Mouse (Mus musculus) heart, embryonic 13.5 days (tissue): ENCODE results near the gene Pknox2. TPM values are rescaled to one million over a fixed set of nuclear protein-coding genes. Genes with fewer than 3 reads are reported as not detected.
A peak's percentile ranks its signal among the peaks of the same experiment; 100 is the strongest.

Source experiments
- ATAC-seq: fragments of 200-750 bp; cut with Nextera tagmentation; 2 replicates; pipeline ENCODE4 v1.8.0; 2017; ENCODE audit warnings: moderate TSS enrichment; ENCODE audit not compliant: insufficient number of reproducible peaks, low FRiP score, low TSS enrichment; ENCODE audit errors: extremely low read depth
- H3K27ac ChIP-seq: fragments of 300-500 bp; sonication (generic); replicated peaks from 2 replicates; pipeline ENCODE4 v1.5.1; 2015; ENCODE audit warnings: moderate library complexity, mild to moderate bottlenecking, inconsistent platforms
- H3K27me3 ChIP-seq: fragments of 300-500 bp; sonication (generic); replicated peaks from 2 replicates; pipeline ENCODE4 v1.6.1; 2015; ENCODE audit warnings: mild to moderate bottlenecking, inconsistent platforms
- H3K36me3 ChIP-seq: fragments of 300-500 bp; sonication (generic); 2 replicates; pipeline ENCODE4 v1.6.1; 2015; ENCODE audit warnings: mild to moderate bottlenecking, inconsistent platforms
- H3K4me1 ChIP-seq: fragments of 300-500 bp; sonication (generic); 2 replicates; pipeline ENCODE4 v1.6.1; 2015; ENCODE audit warnings: inconsistent platforms
- H3K4me2 ChIP-seq: fragments of 300-500 bp; sonication (generic); 2 replicates; pipeline ENCODE4 v1.6.1; 2015; ENCODE audit warnings: inconsistent platforms, mild to moderate bottlenecking, moderate library complexity
- H3K4me3 ChIP-seq: fragments of 300-500 bp; sonication (generic); 2 replicates; pipeline ENCODE4 v1.5.1; 2015; ENCODE audit warnings: moderate library complexity, mild to moderate bottlenecking, inconsistent platforms
- H3K9ac ChIP-seq: fragments of 300-500 bp; sonication (generic); 2 replicates; pipeline ENCODE4 v1.6.1; 2015; ENCODE audit warnings: inconsistent platforms, mild to moderate bottlenecking, moderate library complexity
- H3K9me3 ChIP-seq: fragments of 300-500 bp; sonication (generic); 2 replicates; pipeline ENCODE4 v1.6.1; 2016; ENCODE audit warnings: inconsistent platforms
- WGBS: fragments of 180-500 bp; shearing (Covaris S2); methylation state at CpG from one replicate; pipeline ENCODE4 v1.1.7; 2015; ENCODE audit warnings: mixed read lengths; 5-methylcytosine and 5-hydroxymethylcytosine counted together
- polyA plus RNA-seq: library from polyadenylated mRNA; unstranded; fragments of >200 nt; fragmentation: Nextera tagmentation; extraction: Ambion mirVana; gene quantifications from 2 replicates; pipeline ENCODE4 v1.2.1, GENCODE M21; 2015

Gene Pknox2
- 4.9 and 5.7 TPM in 2 replicates for polyA plus RNA-seq

DNA sequence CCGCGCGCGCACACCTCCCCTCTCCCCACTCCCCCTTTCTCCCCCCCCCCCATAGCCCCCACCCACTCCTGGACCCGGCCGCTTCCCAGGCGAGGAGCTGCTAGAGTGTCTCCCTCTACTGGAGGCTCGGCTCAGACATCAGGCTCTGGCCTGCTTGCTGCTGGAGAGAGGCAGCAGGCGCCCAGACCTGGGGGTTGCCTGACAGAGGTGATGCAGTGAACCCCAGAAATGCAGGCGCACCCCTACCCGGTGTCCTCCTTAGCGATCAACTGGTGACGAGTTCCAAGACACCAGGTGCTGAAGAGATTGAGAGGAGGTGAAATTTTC, at the start of gene Pknox2:
TSS of gene Pknox2 (minus strand) at position 49 of the 327 bp plus-strand sequence.
- peaks cover 28% of the 10 kb centered on the region for H3K4me1 ChIP-seq
- ATAC-seq = peak; percentile 72
- no peaks in the 10 kb centered on the region for H3K9me3 ChIP-seq
- H3K36me3 ChIP-seq = no peaks in the 10 kb centered on the region
- peak within 1 kb of the TSS; percentile 81 for H3K4me3 ChIP-seq
- peaks cover 17% of the 10 kb centered on the region; the same call in 1 of the 2 replicates for H3K27me3 ChIP-seq
- WGBS = 1% methylated on average over 12 of the region's 13 CpGs
- peak within 1 kb of the TSS; percentile 88 for H3K4me2 ChIP-seq
- H3K9ac ChIP-seq = peak within 1 kb of the TSS; percentile 95
- H3K27ac ChIP-seq = peak within 1 kb of the TSS; percentile 95

DNA sequence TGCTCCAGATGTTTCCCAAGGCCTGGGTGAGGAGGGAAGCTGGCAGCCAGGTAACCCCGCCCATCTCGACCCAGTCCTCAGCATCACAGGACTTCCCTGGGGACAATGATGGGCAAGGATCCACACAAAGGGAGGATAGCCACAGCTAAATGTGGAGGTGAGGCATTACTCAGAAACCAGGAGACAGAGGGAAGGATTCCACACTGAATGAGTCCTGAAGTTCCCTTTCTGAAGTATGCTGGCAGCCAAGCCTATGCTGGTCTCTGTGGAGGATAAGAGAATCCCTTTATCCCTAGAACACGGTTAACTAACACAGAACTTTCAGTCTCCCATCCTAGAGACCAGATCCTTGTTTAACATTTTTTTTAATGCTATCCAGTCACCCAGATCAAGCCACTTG, 40.8 kb upstream of the Pknox2 start:
- H3K9ac ChIP-seq = no peak overlapping the region
- peaks cover 4% of the 10 kb centered on the region; the same call in 1 of the 2 replicates for H3K4me1 ChIP-seq
- 0 out of 2 replicates have a peak, but pooled peaks cover 3% of the 10 kb centered on the region for H3K9me3 ChIP-seq
- 72% methylated on average over 3 of the region's 3 CpGs for WGBS
- H3K4me3 ChIP-seq = no peak overlapping the region
- no peaks in the 10 kb centered on the region for H3K27me3 ChIP-seq
- no peak overlapping the region for H3K4me2 ChIP-seq
- no peaks in the 10 kb centered on the region for H3K36me3 ChIP-seq
- no peak overlapping the region for H3K27ac ChIP-seq
- ATAC-seq = no peak

DNA sequence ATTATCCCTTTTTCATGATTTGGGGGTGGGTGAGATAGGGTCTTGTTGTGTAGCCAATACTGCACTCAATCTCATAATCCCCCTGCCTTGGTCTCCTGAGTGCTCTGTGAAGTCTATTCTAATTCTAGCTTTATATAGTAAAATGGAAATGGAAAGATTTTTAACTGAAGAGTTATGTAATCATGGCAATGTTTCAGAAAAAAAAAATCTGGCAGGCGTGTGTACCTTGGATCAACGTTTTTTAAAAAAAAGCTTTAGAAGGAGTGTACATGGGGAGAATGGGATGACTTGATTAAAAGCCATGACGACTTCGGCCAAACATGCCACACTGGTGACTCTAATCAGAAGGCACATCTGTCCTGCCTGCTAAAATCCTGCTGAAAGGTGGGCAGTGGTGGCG, 40.2 kb upstream of the Pknox2 start:
- Histone ChIP-seq H3K9ac (no peak overlapping the region), H3K27me3 (no peaks in the 10 kb centered on the region), H3K4me2 (no peak overlapping the region), H3K36me3 (no peaks in the 10 kb centered on the region), H3K27ac (no peak overlapping the region), H3K4me1 (peaks cover 5% of the 10 kb centered on the region; the same call in 1 of the 2 replicates), H3K4me3 (no peak overlapping the region), H3K9me3 (0 out of 2 replicates have a peak, but pooled peaks cover 3% of the 10 kb centered on the region)
- ATAC-seq = no peak
- WGBS = 75% methylated on average over 5 of the region's 5 CpGs

DNA sequence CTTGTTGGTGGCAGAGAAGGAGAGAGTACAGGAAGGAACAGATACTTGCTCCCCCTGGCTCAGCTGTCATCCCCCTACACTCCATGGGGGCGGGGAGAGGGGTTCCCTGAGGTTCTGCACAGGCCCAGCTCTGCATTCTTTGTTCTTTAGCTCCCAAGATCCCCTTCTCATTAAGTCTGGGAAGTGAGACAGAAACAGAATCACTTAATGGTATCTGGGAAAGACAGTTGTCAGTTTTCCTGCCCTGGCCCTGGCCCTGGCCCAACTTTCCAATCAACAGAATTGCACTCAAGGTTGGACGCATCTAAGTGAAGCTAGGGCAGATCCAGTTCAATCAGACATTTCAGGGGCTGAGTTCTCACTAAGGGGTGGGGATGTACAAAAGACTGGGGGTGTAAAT, 36.0 kb upstream of the Pknox2 start:
- H3K4me2 ChIP-seq = no peak overlapping the region
- ATAC-seq = no peak
- peaks cover 13% of the 10 kb centered on the region for H3K4me1 ChIP-seq
- WGBS = 36% methylated on average over 2 of the region's 2 CpGs
- no peak overlapping the region for H3K9ac ChIP-seq
- H3K27me3 ChIP-seq = 0 out of 2 replicates have a peak, but pooled peaks cover 3% of the 10 kb centered on the region
- H3K27ac ChIP-seq = 0 out of 2 replicates have a peak overlapping the region, but pooled peaks have one; percentile 12
- H3K36me3 ChIP-seq = no peaks in the 10 kb centered on the region
- H3K4me3 ChIP-seq = no peak overlapping the region
- no peaks in the 10 kb centered on the region for H3K9me3 ChIP-seq

DNA sequence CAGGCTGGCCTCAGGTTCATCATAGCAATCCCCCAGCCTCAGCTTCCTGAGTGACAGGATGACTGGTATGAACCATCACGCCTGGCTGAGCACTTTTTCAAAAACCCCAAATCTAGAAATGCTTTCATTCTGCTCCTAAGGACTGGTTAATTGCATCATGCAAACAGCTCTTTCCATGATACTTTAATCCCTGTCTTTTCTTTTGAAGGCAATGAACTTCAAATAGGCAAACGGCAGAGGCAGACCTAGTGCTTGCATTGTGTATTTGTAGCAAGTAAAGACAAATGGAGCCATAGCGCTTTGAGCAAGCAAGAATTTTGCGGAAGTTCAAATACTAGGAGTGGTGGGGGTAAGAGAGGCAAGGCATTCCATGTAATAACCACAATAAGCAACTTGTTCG, 34.4 kb upstream of the Pknox2 start:
- Histone ChIP-seq H3K27ac (no peak overlapping the region), H3K27me3 (peaks cover 6% of the 10 kb centered on the region; the same call in 1 of the 2 replicates), H3K9ac (no peak overlapping the region), H3K4me2 (no peak overlapping the region), H3K9me3 (no peaks in the 10 kb centered on the region), H3K4me3 (no peak overlapping the region), H3K4me1 (peaks cover 20% of the 10 kb centered on the region), H3K36me3 (no peaks in the 10 kb centered on the region)
- WGBS = 75% methylated on average over 5 of the region's 5 CpGs
- ATAC-seq = no peak

DNA sequence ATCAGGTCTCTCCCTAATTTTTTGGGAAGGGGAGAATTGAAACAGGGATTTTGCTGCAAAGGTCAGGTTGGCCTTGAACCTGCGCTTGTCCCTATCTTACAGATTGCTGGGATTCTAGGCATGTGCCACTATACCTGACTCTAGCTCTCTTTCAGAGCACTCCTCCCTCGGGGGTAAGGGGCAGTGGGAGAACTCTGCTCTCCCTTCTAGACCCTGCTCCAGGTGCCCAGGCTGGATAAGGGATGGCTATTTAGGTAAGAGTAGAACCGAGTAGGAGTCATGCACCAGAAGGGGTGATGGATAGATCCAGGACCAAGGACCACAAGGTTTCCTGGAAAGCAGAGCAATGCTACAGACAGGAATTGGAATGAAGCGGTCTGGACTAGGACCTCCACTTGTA, 32.4 kb upstream of the Pknox2 start:
- Histone ChIP-seq H3K27ac (no peak overlapping the region), H3K36me3 (no peaks in the 10 kb centered on the region), H3K4me3 (no peak overlapping the region), H3K4me2 (no peak overlapping the region), H3K9ac (no peak overlapping the region), H3K9me3 (no peaks in the 10 kb centered on the region), H3K4me1 (peaks cover 36% of the 10 kb centered on the region), H3K27me3 (peaks cover 15% of the 10 kb centered on the region; the same call in 1 of the 2 replicates)
- 80% methylated on average over 4 of the region's 4 CpGs for WGBS
- ATAC-seq = no peak

DNA sequence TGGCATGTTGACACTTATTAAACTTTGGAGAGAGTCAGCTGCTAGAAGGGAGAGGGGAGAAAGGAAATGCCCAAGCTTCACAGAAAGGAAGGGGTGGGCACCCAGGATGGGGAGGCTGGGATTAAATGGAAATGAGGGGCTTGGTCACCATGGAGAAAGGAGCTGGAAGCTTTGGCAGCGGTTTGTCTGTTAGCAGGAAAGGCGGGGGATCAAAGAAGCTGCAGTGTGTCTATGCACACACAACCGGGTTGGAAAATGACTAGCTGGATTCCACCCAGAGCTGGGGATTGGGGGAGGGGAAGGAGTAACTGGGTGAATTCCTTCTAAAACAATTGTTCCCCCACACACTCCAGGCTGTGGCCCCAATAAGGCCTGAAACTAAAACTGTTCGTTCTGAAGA, 31.7 kb upstream of the Pknox2 start:
- H3K36me3 ChIP-seq = no peaks in the 10 kb centered on the region
- H3K27me3 ChIP-seq = peaks cover 15% of the 10 kb centered on the region; the same call in 1 of the 2 replicates
- no peak overlapping the region for H3K27ac ChIP-seq
- no peak for ATAC-seq
- 35% methylated on average over 4 of the region's 4 CpGs for WGBS
- no peaks in the 10 kb centered on the region for H3K9me3 ChIP-seq
- H3K4me1 ChIP-seq = peaks cover 39% of the 10 kb centered on the region
- H3K4me3 ChIP-seq = no peak overlapping the region
- H3K9ac ChIP-seq = no peak overlapping the region
- no peak overlapping the region for H3K4me2 ChIP-seq

DNA sequence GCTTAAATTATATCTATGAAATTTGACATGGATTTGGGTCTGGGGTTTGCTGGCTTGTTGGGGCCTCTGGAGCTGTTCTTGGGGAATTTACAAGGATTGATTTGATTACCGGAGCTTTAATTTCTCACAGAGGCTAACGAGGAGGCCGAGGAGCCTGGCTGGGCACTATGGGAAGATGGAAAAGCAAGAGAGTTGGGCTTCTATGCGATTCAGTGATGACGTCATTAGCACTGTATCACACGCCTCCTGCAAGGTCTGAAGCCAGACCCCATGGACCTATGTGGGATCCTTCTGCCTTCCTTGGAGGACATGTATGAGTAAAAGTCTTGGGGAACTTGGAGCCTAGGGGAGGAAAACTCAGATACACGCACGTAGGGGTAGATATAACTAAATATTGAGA, 30.3 kb upstream of the Pknox2 start:
- H3K27me3 ChIP-seq = peaks cover 15% of the 10 kb centered on the region; the same call in 1 of the 2 replicates
- peaks cover 42% of the 10 kb centered on the region for H3K4me1 ChIP-seq
- no peak overlapping the region for H3K27ac ChIP-seq
- no peaks in the 10 kb centered on the region for H3K36me3 ChIP-seq
- H3K9me3 ChIP-seq = no peaks in the 10 kb centered on the region
- ATAC-seq = no peak
- WGBS = 64% methylated on average over 8 of the region's 8 CpGs
- no peak overlapping the region for H3K4me3 ChIP-seq
- no peak overlapping the region for H3K9ac ChIP-seq
- H3K4me2 ChIP-seq = no peak overlapping the region

DNA sequence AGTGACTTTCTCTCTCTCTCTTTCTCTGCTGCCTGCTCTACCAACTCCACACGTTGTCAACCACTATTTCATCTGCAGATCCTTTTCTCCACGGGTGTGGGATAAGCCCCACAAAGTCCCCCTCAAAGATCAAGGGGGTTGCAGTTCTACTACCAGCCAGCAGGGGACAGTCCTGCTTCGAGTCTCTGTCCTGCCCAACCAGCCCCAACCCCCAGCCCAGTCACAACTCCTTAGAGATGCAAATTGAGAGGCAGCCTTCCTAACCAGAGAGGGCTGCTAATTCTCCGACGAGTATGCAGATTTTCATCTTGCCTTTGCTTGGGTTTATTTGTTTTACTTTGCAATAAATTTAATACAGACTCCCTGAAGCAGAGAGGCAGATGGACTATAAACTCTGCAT, 29.9 kb upstream of the Pknox2 start:
- Histone ChIP-seq H3K4me3 (no peak overlapping the region), H3K36me3 (no peaks in the 10 kb centered on the region), H3K4me2 (no peak overlapping the region)

DNA sequence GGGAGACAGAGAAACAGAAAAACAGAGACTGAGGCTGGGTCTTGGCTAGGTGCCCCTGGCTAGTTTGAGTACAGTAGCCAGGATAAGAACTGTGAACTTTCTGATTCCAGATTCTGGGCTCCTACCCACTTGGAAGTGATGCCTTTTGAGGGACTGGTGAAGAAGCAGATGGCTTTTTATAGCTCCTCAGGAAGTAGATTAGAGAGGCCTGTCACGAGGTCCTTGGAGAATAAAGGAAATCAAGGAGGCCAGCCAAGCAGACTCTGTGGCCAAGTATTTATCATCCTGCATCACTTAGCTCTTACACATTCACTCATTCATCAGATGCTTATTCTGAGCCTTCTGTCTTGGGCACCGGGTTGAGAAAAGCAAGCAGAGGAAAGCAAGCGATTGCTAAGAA, 28.8 kb upstream of the Pknox2 start:
- H3K27ac ChIP-seq = no peak overlapping the region
- peaks cover 47% of the 10 kb centered on the region for H3K4me1 ChIP-seq
- H3K9ac ChIP-seq = no peak overlapping the region
- ATAC-seq = no peak
- WGBS = 34% methylated on average over 3 of the region's 3 CpGs
- no peaks in the 10 kb centered on the region for H3K9me3 ChIP-seq
- no peaks in the 10 kb centered on the region for H3K36me3 ChIP-seq
- peaks cover 15% of the 10 kb centered on the region; the same call in 1 of the 2 replicates for H3K27me3 ChIP-seq
- H3K4me2 ChIP-seq = no peak overlapping the region
- no peak overlapping the region for H3K4me3 ChIP-seq

More for the DNA sequence above, 29.9 kb upstream of the Pknox2 start:
- H3K4me1 ChIP-seq = peaks cover 46% of the 10 kb centered on the region
- no peak overlapping the region for H3K9ac ChIP-seq
- no peak overlapping the region for H3K27ac ChIP-seq
- H3K9me3 ChIP-seq = no peaks in the 10 kb centered on the region
- WGBS = 4% methylated on average over 5 of the region's 5 CpGs
- no peak for ATAC-seq
- H3K27me3 ChIP-seq = peaks cover 15% of the 10 kb centered on the region; the same call in 1 of the 2 replicates

DNA sequence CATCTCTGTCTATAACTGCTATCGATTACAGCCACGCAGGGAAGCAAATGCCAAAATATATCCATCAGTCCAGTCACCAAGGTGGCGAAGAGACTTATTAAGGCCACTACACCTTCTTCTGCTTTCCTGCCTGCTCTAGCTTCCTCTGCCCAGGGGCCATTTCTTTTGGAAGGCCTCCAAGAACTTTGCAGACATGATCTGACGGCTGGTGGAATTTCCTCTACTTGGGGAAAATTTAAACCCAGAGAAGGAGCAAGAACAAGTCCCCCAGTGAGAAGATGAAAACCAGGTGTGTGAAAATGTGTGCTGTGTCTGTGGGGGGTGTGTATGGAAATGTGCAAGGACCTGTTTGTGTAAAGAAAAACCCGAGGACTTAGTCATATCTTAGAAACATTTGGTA, 26.2 kb upstream of the Pknox2 start:
- Histone ChIP-seq H3K27me3 (peaks cover 14% of the 10 kb centered on the region; the same call in 1 of the 2 replicates), H3K9me3 (no peaks in the 10 kb centered on the region), H3K36me3 (no peaks in the 10 kb centered on the region), H3K27ac (no peak overlapping the region), H3K9ac (no peak overlapping the region), H3K4me1 (peaks cover 50% of the 10 kb centered on the region), H3K4me2 (no peak overlapping the region), H3K4me3 (no peak overlapping the region)
- no peak for ATAC-seq
- WGBS = 46% methylated on average over 5 of the region's 5 CpGs

DNA sequence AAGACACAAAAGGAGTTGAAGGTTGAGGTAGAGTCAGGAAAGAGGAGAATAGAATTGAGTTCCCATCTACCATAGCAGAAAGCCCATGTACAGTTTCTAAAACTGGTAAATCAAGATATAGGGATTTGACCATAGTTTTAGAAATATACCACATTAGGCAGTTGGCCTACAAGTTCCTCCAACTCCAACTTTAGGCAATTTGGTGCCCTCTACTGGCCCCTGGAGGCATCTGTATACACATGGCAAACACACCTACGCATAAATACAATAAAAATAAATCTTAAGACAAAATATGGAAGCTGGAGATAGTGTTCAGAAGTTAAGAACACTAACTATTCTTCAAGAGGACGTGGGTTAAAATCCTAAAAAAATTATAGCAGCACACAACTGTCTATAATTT, 19.7 kb upstream of the Pknox2 start:
- Histone ChIP-seq H3K4me3 (no peak overlapping the region), H3K27me3 (no peaks in the 10 kb centered on the region), H3K4me1 (peaks cover 16% of the 10 kb centered on the region), H3K9me3 (no peaks in the 10 kb centered on the region), H3K9ac (no peak overlapping the region), H3K4me2 (no peak overlapping the region), H3K27ac (no peak overlapping the region), H3K36me3 (no peaks in the 10 kb centered on the region)
- 71% methylated on average over 2 of the region's 2 CpGs for whole genome bisulfite sequencing
- no peak for ATAC-seq
